Comparison of ENCODE assay signal across 9 mouse cellular contexts in the genomic region with DNA sequence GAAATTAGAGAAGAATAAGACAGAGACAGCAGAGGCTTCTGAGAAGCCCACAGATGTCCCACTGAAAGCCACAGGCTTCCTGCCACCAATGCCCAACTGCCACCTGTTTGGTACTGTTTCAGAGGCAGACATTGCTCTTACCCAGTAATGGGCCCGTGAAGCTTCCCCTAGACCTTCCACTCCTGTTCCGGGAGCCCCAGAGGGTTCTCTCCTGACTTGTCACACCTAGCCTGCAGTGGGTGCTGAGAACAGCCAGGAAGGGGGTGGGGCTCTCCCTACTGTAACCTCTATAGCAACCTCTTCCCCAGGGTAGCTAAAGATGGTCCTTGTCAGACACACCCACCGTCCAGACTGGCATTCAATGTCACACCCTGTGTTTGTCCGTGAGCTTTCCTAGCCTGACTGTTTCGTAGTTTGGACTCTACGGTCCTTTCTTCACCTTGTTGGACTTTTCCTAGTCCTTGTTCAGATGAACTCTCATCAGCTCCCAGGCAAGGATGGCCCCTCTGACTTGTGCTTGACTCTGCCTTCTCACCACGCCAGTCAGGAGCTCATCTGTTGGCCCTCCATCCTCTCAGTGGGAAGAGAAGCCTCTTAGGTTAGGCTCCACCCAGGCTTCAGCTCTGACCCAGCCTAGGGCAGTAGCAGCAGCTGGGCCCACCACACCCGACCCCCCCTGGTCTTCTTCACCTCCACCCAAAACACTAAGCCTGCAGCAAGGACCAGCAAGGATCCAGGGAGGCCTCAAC. TPM values are rescaled to one million over a fixed set of nuclear protein-coding genes. Genes with fewer than 3 reads are reported as not detected.
DNase-seq lines count a peak whose midpoint lies in the region; ATAC-seq and TF ChIP-seq lines count a peak whose summit lies in the region.
"Had no signal": no experiment of that assay in that cellular context is flagged by ENCODE, and none has a peak within 500 bp of the region (broad histone marks: within the 10 kb centered on the region; RNA-seq: fewer than 3 reads in every experiment).

No protein-coding gene starts in this region.

- H3K4me3 ChIP-seq in kidney, embryonic 15.5 days (replicated peaks) = peak overlapping the region; percentile 64
- H3K4me3 ChIP-seq in erythroblast, embryonic 14.5 days (replicated peaks) = peak overlapping the region; percentile 85
- H3K4me3 ChIP-seq in limb, embryonic 12.5 days (replicated peaks) = 0 out of 2 replicates have a peak overlapping the region, but pooled peaks have one; percentile 78
- H3K4me3 ChIP-seq in small intestine, adult 2 months (ENCODE audit: low read depth, low read length) = peak overlapping the region; percentile 89

- no peak for ATAC-seq in kidney, embryonic 15.5 days (replicated peaks; ENCODE audit: low FRiP score)
- no peak for ATAC-seq in limb, embryonic 12.5 days (ENCODE audit: insufficient number of reproducible peaks, insufficient read depth, low FRiP score, low TSS enrichment, low read depth)
- no peak for ATAC-seq in granulocyte monocyte progenitor cell, adult 5-6 weeks (replicated peaks; ENCODE audit: poor library complexity, severe bottlenecking)

- H3K4me1 ChIP-seq in kidney, embryonic 15.5 days = peaks cover 48% of the 10 kb centered on the region
- H3K4me1 ChIP-seq in erythroblast, embryonic 14.5 days (ENCODE audit: control insufficient read depth) = peaks cover 83% of the 10 kb centered on the region
- H3K4me1 ChIP-seq in limb, embryonic 12.5 days (replicated peaks) = peaks cover 23% of the 10 kb centered on the region
- H3K4me1 ChIP-seq in small intestine, adult 2 months (ENCODE audit: control insufficient read depth, insufficient read depth, insufficient read length, low read length) = peaks cover 34% of the 10 kb centered on the region

- peak overlapping the region; percentile 76 for H3K4me2 ChIP-seq in kidney, embryonic 15.5 days
- 0 out of 2 replicates have a peak overlapping the region, but pooled peaks have one; percentile 81 for H3K4me2 ChIP-seq in limb, embryonic 12.5 days

- no peaks in the 10 kb centered on the region for H3K36me3 ChIP-seq in kidney, embryonic 15.5 days
- peaks cover 47% of the 10 kb centered on the region for H3K36me3 ChIP-seq in erythroblast, embryonic 14.5 days (ENCODE audit: control insufficient read depth)
- H3K36me3 ChIP-seq in limb, embryonic 12.5 days = no peaks in the 10 kb centered on the region
- H3K36me3 ChIP-seq in small intestine, adult 2 months (ENCODE audit: control insufficient read depth, insufficient read depth, low read length) = no peaks in the 10 kb centered on the region

- H3K27me3 ChIP-seq in kidney, embryonic 15.5 days = 0 out of 2 replicates have a peak, but pooled peaks cover 6% of the 10 kb centered on the region
- H3K27me3 ChIP-seq in erythroblast, embryonic 14.5 days (ENCODE audit: control insufficient read depth) = no peaks in the 10 kb centered on the region
- peaks cover 11% of the 10 kb centered on the region for H3K27me3 ChIP-seq in limb, embryonic 12.5 days
- no peaks in the 10 kb centered on the region for H3K27me3 ChIP-seq in small intestine, adult 2 months (ENCODE audit: control insufficient read depth, insufficient read depth, low read length)

- 73% methylated on average over 8 of the region's 8 CpGs for WGBS in kidney, embryonic 15.5 days
- 71% methylated on average over 8 of the region's 8 CpGs for WGBS in limb, embryonic 12.5 days
- 62% methylated on average over 8 of the region's 8 CpGs for WGBS in small intestine, adult 2 months

- peak overlapping the region; percentile 55; the same call in 1 of the 2 replicates for H3K9ac ChIP-seq in kidney, embryonic 15.5 days
- no peak overlapping the region for H3K9ac ChIP-seq in limb, embryonic 12.5 days (replicated peaks)

- 0 out of 2 replicates have a peak overlapping the region, but pooled peaks have one; percentile 20 for H3K27ac ChIP-seq in kidney, embryonic 15.5 days
- no peak overlapping the region for H3K27ac ChIP-seq in limb, embryonic 12.5 days
- peak overlapping the region; percentile 42; the same call in 1 of the 2 replicates for H3K27ac ChIP-seq in small intestine, adult 2 months (ENCODE audit: insufficient read depth, low read depth, low read length)

- no peaks in the 10 kb centered on the region for H3K9me3 ChIP-seq in kidney, embryonic 15.5 days (replicated peaks)
- no peaks in the 10 kb centered on the region for H3K9me3 ChIP-seq in erythroblast, embryonic 14.5 days (ENCODE audit: control insufficient read depth, low read length)
- no peaks in the 10 kb centered on the region for H3K9me3 ChIP-seq in limb, embryonic 12.5 days

- TF ChIP-seq POLR2A in small intestine, adult 2 months (IDR thresholded peaks at IDR 0.05; ENCODE audit: low read depth, low read length) = no peak

- no peak for DNase-seq in kidney, postnatal 25 days
- DNase-seq in urinary bladder, adult 2 months (ENCODE audit: low spot score) = no peak
- DNase-seq in adrenal gland, adult 18-20 months (ENCODE audit: low spot score in 2 of 2) = no peak
- DNase-seq: lung, adult 18-20 months had no signal

- TF ChIP-seq CTCF in small intestine, adult 2 months (IDR thresholded peaks at IDR 0.05; ENCODE audit: extremely low read depth, insufficient read length, insufficient replicate concordance, low read depth, low read length) = no peak

RNA-seq across cellular contexts. Expression of a gene that starts 1.6 kb away (rescaled TPM):
- 12.7 and 14.1 TPM in 2 replicates for polyA plus RNA-seq in kidney, embryonic 15.5 days (2015; fragmentation: Nextera tagmentation; extraction: Ambion mirVana)
- polyA plus RNA-seq in erythroblast, embryonic 14.5 days (2012) = 6.8 and 7.1 TPM in 2 replicates
- polyA plus RNA-seq in limb, embryonic 12.5 days (2016; fragmentation: Nextera tagmentation; extraction: Ambion mirVana) = 4.0 and 4.4 TPM in 2 replicates
- polyA plus RNA-seq in small intestine, adult 2 months (2012; rRNA removed) = 15.6 and 17.2 TPM in 2 replicates
- total RNA-seq in granulocyte monocyte progenitor cell, adult 5-6 weeks (2014; fragmentation: Nextera tagmentation) = 3.2 and 5.2 TPM in 2 replicates
- total RNA-seq in granulocyte monocyte progenitor cell, adult 5-6 weeks (2017) = 1.2 and 1.3 TPM in 2 replicates
- 71.4 and 76.6 TPM in 2 replicates for polyA plus RNA-seq in urinary bladder, adult 2 months (2012; rRNA removed)
- total RNA-seq in adrenal gland, adult 18-20 months (2021) = 1 to 10 TPM; 4.2 to 4.6 TPM

RNA-seq across cellular contexts. Expression of a gene that starts 22.8 kb away (rescaled TPM):
- polyA plus RNA-seq in kidney, embryonic 15.5 days (2015; fragmentation: Nextera tagmentation; extraction: Ambion mirVana) = 0.06 TPM in 1 of 2 replicates, not detected in the other
- 0.02 TPM in 1 of 2 replicates, not detected in the other for polyA plus RNA-seq in erythroblast, embryonic 14.5 days (2012)
- polyA plus RNA-seq in limb, embryonic 12.5 days (2016; fragmentation: Nextera tagmentation; extraction: Ambion mirVana) = not detected in 2 replicates
- 1.4 and 5.1 TPM in 2 replicates for polyA plus RNA-seq in small intestine, adult 2 months (2012; rRNA removed)
- 0.58 TPM in 1 of 2 replicates, not detected in the other for total RNA-seq in granulocyte monocyte progenitor cell, adult 5-6 weeks (2014; fragmentation: Nextera tagmentation)
- not detected in 2 replicates for total RNA-seq in granulocyte monocyte progenitor cell, adult 5-6 weeks (2017)
- 0.32 and 0.46 TPM in 2 replicates for polyA plus RNA-seq in urinary bladder, adult 2 months (2012; rRNA removed)
- total RNA-seq in adrenal gland, adult 18-20 months (2021) = 1 to 10 TPM in 1 of 2 experiments, not detected in 1; 2.8 TPM

RNA-seq across cellular contexts. Expression of a gene that starts 31.2 kb away (rescaled TPM):
- polyA plus RNA-seq in kidney, embryonic 15.5 days (2015; fragmentation: Nextera tagmentation; extraction: Ambion mirVana) = 0.39 and 0.60 TPM in 2 replicates
- polyA plus RNA-seq in erythroblast, embryonic 14.5 days (2012) = 0.37 and 0.42 TPM in 2 replicates
- 0.19 TPM in 1 of 2 replicates, not detected in the other for polyA plus RNA-seq in limb, embryonic 12.5 days (2016; fragmentation: Nextera tagmentation; extraction: Ambion mirVana)
- 0.65 and 1.4 TPM in 2 replicates for polyA plus RNA-seq in small intestine, adult 2 months (2012; rRNA removed)
- 0.32 and 0.64 TPM in 2 replicates for total RNA-seq in granulocyte monocyte progenitor cell, adult 5-6 weeks (2014; fragmentation: Nextera tagmentation)
- total RNA-seq in granulocyte monocyte progenitor cell, adult 5-6 weeks (2017) = 0.31 TPM in 1 of 2 replicates, not detected in the other
- polyA plus RNA-seq in urinary bladder, adult 2 months (2012; rRNA removed) = 1.7 and 2.2 TPM in 2 replicates
- total RNA-seq in adrenal gland, adult 18-20 months (2021) = 1 to 10 TPM in 1 of 2 experiments, not detected in 1; 4.4 TPM

RNA-seq across cellular contexts. Expression of a gene that starts 57.2 kb away (rescaled TPM):
- 14.4 and 15.4 TPM in 2 replicates for polyA plus RNA-seq in kidney, embryonic 15.5 days (2015; fragmentation: Nextera tagmentation; extraction: Ambion mirVana)
- 0.01 and 0.11 TPM in 2 replicates for polyA plus RNA-seq in erythroblast, embryonic 14.5 days (2012)
- 13.4 and 17.4 TPM in 2 replicates for polyA plus RNA-seq in limb, embryonic 12.5 days (2016; fragmentation: Nextera tagmentation; extraction: Ambion mirVana)
- 26.9 and 51.7 TPM in 2 replicates for polyA plus RNA-seq in small intestine, adult 2 months (2012; rRNA removed)
- 34.8 and 43.7 TPM in 2 replicates for total RNA-seq in granulocyte monocyte progenitor cell, adult 5-6 weeks (2014; fragmentation: Nextera tagmentation)
- total RNA-seq in granulocyte monocyte progenitor cell, adult 5-6 weeks (2017) = 22.0 and 26.2 TPM in 2 replicates
- 29.5 and 35.3 TPM in 2 replicates for polyA plus RNA-seq in urinary bladder, adult 2 months (2012; rRNA removed)
- 100 to 1,000 TPM; 117 to 127 TPM for total RNA-seq in adrenal gland, adult 18-20 months (2021)
